Comparison of ENCODE assay signal across 1 mouse cellular context in the genomic region with DNA sequence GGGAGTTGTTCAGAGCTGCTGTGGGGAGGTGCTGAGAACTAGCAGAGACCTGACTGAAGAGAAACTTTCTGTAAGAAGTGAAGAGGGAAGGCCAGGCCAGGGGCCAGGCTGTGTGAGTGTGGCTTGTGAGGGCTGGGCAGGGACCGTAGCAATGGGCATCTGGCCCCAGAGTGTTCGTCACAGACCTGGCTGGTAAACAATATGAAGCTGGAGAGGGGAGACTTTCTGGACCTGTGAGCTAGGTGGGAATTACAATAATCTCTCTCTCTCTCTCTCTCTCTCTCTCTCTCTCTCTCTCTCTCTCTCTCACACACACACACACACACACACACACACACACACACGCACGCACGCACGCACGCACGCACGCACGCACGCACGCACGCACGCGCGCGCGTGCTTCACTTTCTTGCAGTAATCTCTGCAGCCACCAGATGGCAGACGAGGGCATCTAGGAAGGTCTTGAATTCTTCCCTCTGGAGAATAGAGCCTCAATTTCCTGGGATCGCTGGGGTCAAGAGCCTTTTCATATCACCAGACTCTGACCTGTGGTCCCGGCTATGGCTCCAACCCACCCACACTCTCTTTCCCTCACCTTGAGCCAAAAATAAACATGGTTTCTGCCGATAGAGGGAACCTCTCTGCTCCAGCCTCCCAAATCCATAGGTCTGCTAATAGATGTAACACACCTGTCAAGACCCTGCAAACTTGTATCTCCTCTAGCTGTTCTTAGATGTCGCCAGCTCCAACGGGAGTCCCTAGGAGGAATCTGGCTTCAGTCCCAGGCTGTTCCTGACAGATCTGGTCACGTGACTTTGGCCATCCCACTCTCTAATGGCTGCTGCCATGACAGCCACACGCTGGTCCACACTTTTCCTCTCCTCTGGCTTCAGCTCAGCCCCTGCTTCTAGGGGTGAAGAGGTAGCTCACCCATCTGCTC.
TF ChIP-seq lines count a peak whose summit lies in the region.

No protein-coding gene starts in this region.

TF ChIP-seq in CH12.LX, 34 proteins besides CTCF, POLR2A, EP300 and RAD21 (continued from another document):
- TF ChIP-seq IRF4 (IDR thresholded peaks at IDR 0.05; ENCODE audit: low read depth, low read length) (no peak), MAZ (IDR thresholded peaks at IDR 0.05; ENCODE audit: low read depth, low read length) (no peak), E2F4 (IDR thresholded peaks at IDR 0.05; ENCODE audit: insufficient replicate concordance, low read depth, low read length) (no peak), BHLHE40 (IDR thresholded peaks at IDR 0.05; ENCODE audit: low read depth, low read length) (peak; percentile 93), ZMIZ1 (IDR thresholded peaks at IDR 0.05; ENCODE audit: low read depth, low read length) (no peak), KAT2A (IDR thresholded peaks at IDR 0.05; ENCODE audit: insufficient replicate concordance, low read length) (no peak), GABPA (IDR thresholded peaks at IDR 0.05; ENCODE audit: insufficient replicate concordance, low read depth, low read length) (no peak), JUN (IDR thresholded peaks at IDR 0.05; ENCODE audit: insufficient read depth, low read depth, low read length) (no peak), USF1 (IDR thresholded peaks at IDR 0.05; ENCODE audit: low read depth, low read length) (peak; percentile 51), MAFK (IDR thresholded peaks at IDR 0.05; ENCODE audit: insufficient replicate concordance, low read length) (no peak), ZC3H11A (IDR thresholded peaks at IDR 0.05; ENCODE audit: low read depth, low read length) (no peak), NELFE (IDR thresholded peaks at IDR 0.05; ENCODE audit: low read depth, low read length) (no peak), CHD1 (IDR thresholded peaks at IDR 0.05; ENCODE audit: low read depth, low read length) (no peak), RCOR1 (conservative IDR thresholded peaks at IDR 0.05; ENCODE audit: low read depth, low read length) (no peak), SIN3A (IDR thresholded peaks at IDR 0.05; ENCODE audit: low read length) (no peak), ETS1 (conservative IDR thresholded peaks at IDR 0.05; ENCODE audit: low read depth, low read length) (no peak), SMC3 (IDR thresholded peaks at IDR 0.05; ENCODE audit: low read depth, low read length) (peak; percentile 48), USF2 (conservative IDR thresholded peaks at IDR 0.05; ENCODE audit: low read depth, low read length) (peak; percentile 32), CHD2 (IDR thresholded peaks at IDR 0.05; ENCODE audit: low read length) (no peak), MEF2A (IDR thresholded peaks at IDR 0.05; ENCODE audit: borderline replicate concordance, low read depth, low read length) (no peak), ZNF384 (IDR thresholded peaks at IDR 0.05; ENCODE audit: low read depth, low read length) (no peak), MXI1 (IDR thresholded peaks at IDR 0.05; ENCODE audit: low read depth, low read length) (no peak), UBTF (IDR thresholded peaks at IDR 0.05; ENCODE audit: low read depth, low read length) (no peak), MAX (IDR thresholded peaks at IDR 0.05; ENCODE audit: low read length) (no peak)
